Mouse (Mus musculus) forebrain, postnatal 0 days (tissue): ENCODE results near the gene Ywhaq. TPM values are rescaled to one million over a fixed set of nuclear protein-coding genes. Genes with fewer than 3 reads are reported as not detected.
"Not testable (repeated sequence)": the region's sequence is repeated elsewhere in the genome, so short reads cannot be mapped to it uniquely, and the experiment has no call there.

Source experiments
- ATAC-seq: fragments of 200-750 bp; cut with Nextera tagmentation; 2 replicates; pipeline ENCODE4 v1.8.0; 2017; ENCODE audit warnings: mild to moderate bottlenecking, moderate library complexity
- DNase-seq: peaks from one replicate; pipeline ENCODE4 v3.0.0-alpha.2; 2015
- H3K27ac ChIP-seq: fragments of 300-500 bp; sonication (generic); 2 replicates; pipeline ENCODE4 v1.5.1; 2014; ENCODE audit warnings: low read depth, mild to moderate bottlenecking, antibody characterized with exemption, low read length, moderate library complexity, mixed read lengths
- H3K27me3 ChIP-seq: fragments of 300-500 bp; sonication (generic); 2 replicates; pipeline ENCODE4 v1.6.1; 2014; ENCODE audit warnings: mild to moderate bottlenecking, low read length, mixed read lengths; ENCODE audit not compliant: insufficient read depth
- H3K36me3 ChIP-seq: fragments of 300-500 bp; sonication (generic); 2 replicates; pipeline ENCODE4 v1.6.1; 2014; ENCODE audit warnings: mild to moderate bottlenecking, moderate library complexity; ENCODE audit not compliant: insufficient read depth
- H3K4me1 ChIP-seq: fragments of 300-500 bp; sonication (generic); 2 replicates; pipeline ENCODE4 v1.6.1; 2014; ENCODE audit warnings: antibody characterized with exemption; ENCODE audit not compliant: insufficient read depth
- H3K4me2 ChIP-seq: fragments of 300-500 bp; sonication (generic); 2 replicates; pipeline ENCODE4 v1.6.1; 2014; ENCODE audit warnings: low read depth, mild to moderate bottlenecking, moderate library complexity
- H3K4me3 ChIP-seq: fragments of 300-500 bp; sonication (generic); 2 replicates; pipeline ENCODE4 v1.5.1; 2014; ENCODE audit warnings: low read depth, low read length, mixed read lengths
- H3K9ac ChIP-seq: fragments of 300-500 bp; sonication (generic); 2 replicates; pipeline ENCODE4 v1.6.1; 2014; ENCODE audit warnings: mild to moderate bottlenecking
- H3K9me3 ChIP-seq: fragments of 300-500 bp; sonication (generic); 2 replicates; pipeline ENCODE4 v1.6.1; 2016; ENCODE audit warnings: low read length
- CTCF ChIP-seq: sonication (generic); IDR thresholded peaks from 2 replicates; pipeline ENCODE4 v1.5.1; 2016; ENCODE audit warnings: antibody characterized with exemption, control low read depth, low read depth
- WGBS: fragments of 180-500 bp; shearing (Covaris S2); extraction: QIAGEN DNeasy Blood & Tissue Kit; methylation state at CpG from one replicate; pipeline ENCODE4 v1.1.7; 2014; 5-methylcytosine and 5-hydroxymethylcytosine counted together
- polyA plus RNA-seq: library from polyadenylated mRNA; unstranded; fragments of >200 nt; fragmentation: Nextera tagmentation; extraction: Ambion mirVana; gene quantifications from 2 replicates; pipeline ENCODE4 v1.2.1, GENCODE M21; 2015
- total RNA-seq: library from RNA; depleted of rRNA; stranded (reverse); fragments of >200 nt; gene quantifications from 2 replicates; pipeline ENCODE4 v1.2.3, GENCODE M21; 2014

Ywhaq gene
- total and polyA plus RNA-seq, 2 experiments from 2014 or later: 738 to 1,188 TPM

- WGBS: 95% methylated on average over 2 of the region's 2 CpGs
- H3K9ac ChIP-seq: no peak overlapping the region
- TF ChIP-seq CTCF: no peak
- H3K27ac ChIP-seq: no peak overlapping the region
- no peaks in the 10 kb centered on the region for H3K27me3 ChIP-seq
- H3K4me3 ChIP-seq: no peak overlapping the region
- H3K4me2 ChIP-seq: no peak overlapping the region
- ATAC-seq (no peak), DNase-seq (no peak)
- H3K4me1 ChIP-seq: 0 out of 2 replicates have a peak, but pooled peaks cover 4% of the 10 kb centered on the region
- no peaks in the 10 kb centered on the region for H3K9me3 ChIP-seq
- peaks cover 45% of the 10 kb centered on the region for H3K36me3 ChIP-seq
Observed at GRCm38 (mm10) chr12:21410620-21411019, 6.8 kb downstream of the Ywhaq start.

GRCm38 (mm10) chr12:21409651-21410050 is 7.8 kb downstream of the Ywhaq start:
- peaks cover 47% of the 10 kb centered on the region for H3K36me3 ChIP-seq
- DNase-seq (no peak), ATAC-seq (no peak)
- no peaks in the 10 kb centered on the region for H3K27me3 ChIP-seq
- WGBS: 98% methylated on average over 3 of the region's 3 CpGs
- H3K9me3 ChIP-seq: no peaks in the 10 kb centered on the region
- no peaks in the 10 kb centered on the region for H3K4me1 ChIP-seq
- no peak overlapping the region for H3K9ac ChIP-seq
- H3K4me3 ChIP-seq: no peak overlapping the region
- no peak overlapping the region for H3K4me2 ChIP-seq
- no peak for TF ChIP-seq CTCF
- H3K27ac ChIP-seq: no peak overlapping the region

GRCm38 (mm10) chr12:21408789-21409367 is 8.6 kb downstream of the Ywhaq start:
- Histone ChIP-seq H3K36me3 (peaks cover 51% of the 10 kb centered on the region), H3K9ac (no peak overlapping the region), H3K4me3 (no peak overlapping the region), H3K4me2 (no peak overlapping the region), H3K27me3 (no peaks in the 10 kb centered on the region), H3K27ac (no peak overlapping the region), H3K4me1 (no peaks in the 10 kb centered on the region), H3K9me3 (no peaks in the 10 kb centered on the region)
- 97% methylated on average over 2 of the region's 2 CpGs for WGBS
- no peak for TF ChIP-seq CTCF
- DNase-seq (no peak), ATAC-seq (no peak)

GRCm38 (mm10) chr12:21402771-21403170 is 14.7 kb downstream of the Ywhaq start:
- Histone ChIP-seq H3K4me1 (no peaks in the 10 kb centered on the region), H3K9me3 (no peaks in the 10 kb centered on the region), H3K36me3 (peaks cover 25% of the 10 kb centered on the region; the same call in 1 of the 2 replicates), H3K27ac (no peak overlapping the region), H3K27me3 (no peaks in the 10 kb centered on the region), H3K4me3 (no peak overlapping the region), H3K9ac (no peak overlapping the region), H3K4me2 (no peak overlapping the region)
- TF ChIP-seq CTCF: no peak
- no peak for DNase-seq
- WGBS: 98% methylated on average over 5 of the region's 5 CpGs
- ATAC-seq: no peak

GRCm38 (mm10) chr12:21386201-21386600 is 31.2 kb downstream of the Ywhaq start:
- WGBS: 96% methylated on average over 2 of the region's 2 CpGs
- ATAC-seq: no peak

GRCm38 (mm10) chr12:21378765-21379346 is 38.6 kb downstream of the Ywhaq start:
- not testable (repeated sequence) for H3K9ac ChIP-seq, H3K27me3 ChIP-seq, ATAC-seq, H3K9me3 ChIP-seq, H3K27ac ChIP-seq, H3K4me2 ChIP-seq, H3K4me3 ChIP-seq, DNase-seq, H3K4me1 ChIP-seq, H3K36me3 ChIP-seq
- 87% methylated on average over 6 of the region's 6 CpGs for WGBS

More at GRCm38 (mm10) chr12:21386201-21386600, 31.2 kb downstream of the Ywhaq start:
- Histone ChIP-seq H3K36me3 (peaks cover 32% of the 10 kb centered on the region), H3K27ac (no peak overlapping the region), H3K9ac (no peak overlapping the region), H3K4me3 (no peak overlapping the region), H3K27me3 (no peaks in the 10 kb centered on the region), H3K9me3 (no peaks in the 10 kb centered on the region), H3K4me2 (no peak overlapping the region), H3K4me1 (no peaks in the 10 kb centered on the region)
- TF ChIP-seq CTCF: no peak
- DNase-seq: no peak

- DNase-seq: no peak
- TF ChIP-seq CTCF: no peak
- 57% methylated on average over 3 of the region's 3 CpGs for WGBS
- Histone ChIP-seq H3K9me3 (no peaks in the 10 kb centered on the region), H3K9ac (no peak overlapping the region), H3K27me3 (no peaks in the 10 kb centered on the region), H3K4me3 (no peak overlapping the region), H3K27ac (no peak overlapping the region), H3K36me3 (no peaks in the 10 kb centered on the region), H3K4me2 (no peak overlapping the region), H3K4me1 (peaks cover 4% of the 10 kb centered on the region; the same call in 1 of the 2 replicates)
- no peak for ATAC-seq
Observed at GRCm38 (mm10) chr12:21375376-21376157, 41.9 kb downstream of the Ywhaq start.
